Mouse (Mus musculus) erythroblast, embryonic 14.5 days (primary cell): ENCODE results near the gene Gm11077.

Source experiments
- GATA1 ChIP-seq: IDR thresholded peaks from 2 replicates; pipeline ENCODE4 v1.6.1; 2012; ENCODE audit warnings: low read length, inconsistent platforms, mixed read lengths
- TAL1 ChIP-seq: IDR thresholded peaks from 3 replicates; pipeline ENCODE4 v1.6.1; 2012; ENCODE audit warnings: low read length, inconsistent platforms, mixed read lengths

GRCm38 (mm10) chr6:140766365-140766764 is 37.3 kb downstream of the Gm11077 start:
- TF ChIP-seq TAL1 (no peak), GATA1 (no peak)
